Mouse (Mus musculus): ENCODE results near the gene P4hb. TPM values are rescaled to one million over a fixed set of nuclear protein-coding genes. Genes with fewer than 3 reads are reported as not detected.

P4hb gene
- total RNA-seq, 1 experiment, result 904 TPM

DNA sequence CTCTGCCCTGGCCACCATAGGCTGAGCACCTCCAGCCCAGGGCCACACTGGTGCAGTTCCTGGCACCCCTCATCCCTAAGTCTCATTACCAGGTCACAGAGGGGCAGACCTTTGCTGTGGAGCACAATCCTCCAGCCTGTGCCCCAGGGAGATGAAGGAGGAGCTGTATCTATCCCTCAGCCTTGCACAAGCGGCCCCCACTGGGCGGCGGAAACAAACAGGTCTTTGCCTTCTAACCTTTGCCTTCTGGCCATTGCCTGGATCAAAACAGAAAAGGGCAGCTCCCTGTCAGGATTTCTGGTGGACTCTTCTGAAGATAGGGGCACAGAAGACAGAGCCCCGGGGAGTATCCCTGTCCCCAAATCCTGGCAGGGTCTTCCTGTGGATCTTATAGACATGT lies 44.1 kb downstream of the P4hb start:
- in situ Hi-C loops (cut with MboI; ENCODE audit: low sequenced_read_pairs in 2 of 2, unreplicated experiment in 2 of 2), result no loop called here
- Histone ChIP-seq H3K9ac (ENCODE audit: insufficient read depth, low read depth, low read length, poor library complexity, severe bottlenecking) (no peak overlapping the region), H3K9me3 (ENCODE audit: control insufficient read depth, insufficient read depth, low read depth, low read length) (no peaks in the 10 kb centered on the region), H3K4me3 (ENCODE audit: insufficient read depth in 1 of 2, low read depth in 1 of 2, low read length in 2 of 2, poor library complexity in 1 of 2, severe bottlenecking in 1 of 2) (no peak overlapping the region), H3K27ac (ENCODE audit: insufficient read depth, low read depth, low read length, poor library complexity, severe bottlenecking) (no peak overlapping the region), H3K36me3 (ENCODE audit: control insufficient read depth, insufficient read depth, low read length, poor library complexity, severe bottlenecking) (no peaks in the 10 kb centered on the region), H3K4me1 (ENCODE audit: control insufficient read depth in 2 of 2, insufficient read depth in 2 of 2, low read length in 2 of 2, poor library complexity in 1 of 2) (peaks cover 0 to 2% of the 10 kb centered on the region in 2 experiments; a peak in 1 of 4 replicates)
- no peak for TF ChIP-seq ZC3H11A (IDR thresholded peaks at IDR 0.05; ENCODE audit: borderline replicate concordance, low read depth, low read length)
- TF ChIP-seq ZNF384 (IDR thresholded peaks at IDR 0.05; ENCODE audit: low read depth, low read length), result no peak
- no peak for TF ChIP-seq CHD2 (IDR thresholded peaks at IDR 0.05; ENCODE audit: low read depth, low read length)
- no peak for TF ChIP-seq MAFK (IDR thresholded peaks at IDR 0.05; ENCODE audit: insufficient read depth, low read depth, low read length)
- no peak for TF ChIP-seq HCFC1 (IDR thresholded peaks at IDR 0.05; ENCODE audit: borderline replicate concordance, insufficient read depth, low read length)
- DNase-seq (ENCODE audit: low read depth, low spot score), result no peak

DNA sequence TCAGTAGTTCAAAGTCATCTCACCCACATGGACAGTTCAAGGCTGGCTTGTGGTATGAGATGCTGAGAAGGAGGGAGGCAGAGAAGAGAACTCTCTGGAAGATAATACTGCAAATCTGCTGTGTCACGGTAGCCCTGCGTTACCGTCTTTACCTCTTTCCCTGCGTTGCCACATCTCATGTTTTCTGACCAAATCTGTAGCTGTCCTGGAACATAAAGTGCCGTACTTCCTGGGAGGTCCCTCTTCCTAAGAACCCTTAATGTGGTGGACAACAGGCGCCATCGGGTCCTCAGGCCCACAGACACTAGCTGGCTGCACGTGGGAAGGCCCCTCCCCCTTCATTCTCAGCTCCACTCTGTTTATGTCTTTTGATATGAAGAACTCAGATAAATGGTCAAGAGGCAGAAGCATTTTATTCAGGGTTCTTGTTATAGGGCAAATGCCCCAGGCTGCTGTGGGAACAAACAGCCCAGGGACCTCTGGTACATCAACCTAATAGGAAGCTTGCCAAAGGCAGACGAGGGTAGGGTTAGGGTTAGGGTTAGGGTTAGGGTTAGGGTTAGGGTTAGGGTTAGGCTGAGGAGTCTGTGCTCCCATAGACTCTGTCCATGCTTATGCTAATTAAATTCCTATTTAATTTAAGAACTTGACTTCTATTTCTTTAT lies 45.2 kb downstream of the P4hb start:
- in situ Hi-C loops (cut with MboI; ENCODE audit: low sequenced_read_pairs in 2 of 2, unreplicated experiment in 2 of 2), result no loop called here
- no peak for TF ChIP-seq HCFC1 (IDR thresholded peaks at IDR 0.05; ENCODE audit: borderline replicate concordance, insufficient read depth, low read length)
- TF ChIP-seq CHD2 (IDR thresholded peaks at IDR 0.05; ENCODE audit: low read depth, low read length), result no peak
- no peak for TF ChIP-seq MAFK (IDR thresholded peaks at IDR 0.05; ENCODE audit: insufficient read depth, low read depth, low read length)
- TF ChIP-seq ZNF384 (IDR thresholded peaks at IDR 0.05; ENCODE audit: low read depth, low read length), result no peak
- no peak for TF ChIP-seq ZC3H11A (IDR thresholded peaks at IDR 0.05; ENCODE audit: borderline replicate concordance, low read depth, low read length)
- no peak overlapping the region for H3K27ac ChIP-seq (ENCODE audit: insufficient read depth, low read depth, low read length, poor library complexity, severe bottlenecking)
- H3K4me1 ChIP-seq (ENCODE audit: control insufficient read depth in 2 of 2, insufficient read depth in 2 of 2, low read length in 2 of 2, poor library complexity in 1 of 2), result peaks cover 0 to 2% of the 10 kb centered on the region in 2 experiments; a peak in 1 of 4 replicates
- no peaks in the 10 kb centered on the region for H3K36me3 ChIP-seq (ENCODE audit: control insufficient read depth, insufficient read depth, low read length, poor library complexity, severe bottlenecking)
- no peak for DNase-seq (ENCODE audit: low read depth, low spot score)
- no peak overlapping the region for H3K4me3 ChIP-seq (ENCODE audit: insufficient read depth in 1 of 2, low read depth in 1 of 2, low read length in 2 of 2, poor library complexity in 1 of 2, severe bottlenecking in 1 of 2)
- no peak overlapping the region for H3K9ac ChIP-seq (ENCODE audit: insufficient read depth, low read depth, low read length, poor library complexity, severe bottlenecking)
- no peaks in the 10 kb centered on the region for H3K9me3 ChIP-seq (ENCODE audit: control insufficient read depth, insufficient read depth, low read depth, low read length)

DNA sequence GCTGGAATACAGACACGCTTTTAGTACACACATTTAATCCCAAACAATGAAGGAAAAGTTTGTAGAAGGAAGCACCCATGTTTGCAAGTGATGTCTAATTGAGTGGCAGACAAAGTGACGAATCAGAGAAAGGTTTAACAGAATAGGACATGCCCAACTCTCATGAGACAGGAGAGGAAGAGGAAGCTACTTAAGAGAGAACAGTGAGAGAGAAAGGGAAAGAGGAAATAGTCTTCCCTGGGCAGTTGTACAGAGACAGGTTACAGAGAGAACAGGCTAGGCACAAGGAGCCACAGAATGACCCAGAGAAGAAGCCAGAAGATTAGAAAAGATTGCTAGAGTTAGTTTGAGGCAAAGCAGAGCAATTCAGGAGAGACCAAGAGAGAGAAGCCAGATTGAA lies 47.1 kb downstream of the P4hb start:
- no peaks in the 10 kb centered on the region for H3K36me3 ChIP-seq (ENCODE audit: control insufficient read depth, insufficient read depth, low read length, poor library complexity, severe bottlenecking)
- no peak overlapping the region for H3K4me3 ChIP-seq (ENCODE audit: insufficient read depth in 1 of 2, low read depth in 1 of 2, low read length in 2 of 2, poor library complexity in 1 of 2, severe bottlenecking in 1 of 2)
- no peak overlapping the region for H3K27ac ChIP-seq (ENCODE audit: insufficient read depth, low read depth, low read length, poor library complexity, severe bottlenecking)
- no peak for TF ChIP-seq ZNF384 (IDR thresholded peaks at IDR 0.05; ENCODE audit: low read depth, low read length)
- no peak for TF ChIP-seq ZC3H11A (IDR thresholded peaks at IDR 0.05; ENCODE audit: borderline replicate concordance, low read depth, low read length)
- no peak for TF ChIP-seq CHD2 (IDR thresholded peaks at IDR 0.05; ENCODE audit: low read depth, low read length)
- no peak for TF ChIP-seq HCFC1 (IDR thresholded peaks at IDR 0.05; ENCODE audit: borderline replicate concordance, insufficient read depth, low read length)
- TF ChIP-seq MAFK (IDR thresholded peaks at IDR 0.05; ENCODE audit: insufficient read depth, low read depth, low read length), result no peak
- in situ Hi-C loops (cut with MboI; ENCODE audit: low sequenced_read_pairs in 2 of 2, unreplicated experiment in 2 of 2), result no loop called here
- no peaks in the 10 kb centered on the region for H3K9me3 ChIP-seq (ENCODE audit: control insufficient read depth, insufficient read depth, low read depth, low read length)
- H3K9ac ChIP-seq (ENCODE audit: insufficient read depth, low read depth, low read length, poor library complexity, severe bottlenecking), result no peak overlapping the region
- H3K4me1 ChIP-seq (ENCODE audit: control insufficient read depth in 2 of 2, insufficient read depth in 2 of 2, low read length in 2 of 2, poor library complexity in 1 of 2), result peaks cover 0 to under 1% of the 10 kb centered on the region in 2 experiments; a peak in 1 of 4 replicates
- no peak for DNase-seq (ENCODE audit: low read depth, low spot score)

DNA sequence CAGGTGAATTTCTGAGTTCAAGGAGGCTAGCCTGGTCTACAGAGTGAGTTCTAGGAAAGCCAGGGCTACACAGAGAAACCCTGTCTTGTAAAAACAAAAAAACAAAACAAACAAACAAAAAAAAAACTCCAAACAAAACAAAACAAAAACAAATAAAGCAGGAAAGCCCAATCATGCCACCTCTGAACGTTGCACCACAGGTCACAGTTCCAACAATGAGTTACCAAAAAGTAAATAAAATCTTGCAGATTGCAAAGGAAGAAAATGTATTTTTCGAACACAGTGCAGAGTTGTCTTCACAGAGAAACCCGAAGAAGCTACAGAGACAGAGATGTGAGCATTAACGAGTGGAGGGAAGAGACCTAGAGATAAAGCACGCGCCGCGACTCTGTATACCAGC lies 50.5 kb downstream of the P4hb start:
- Histone ChIP-seq H3K27ac (ENCODE audit: insufficient read depth, low read depth, low read length, poor library complexity, severe bottlenecking) (no peak overlapping the region), H3K4me3 (ENCODE audit: insufficient read depth in 1 of 2, low read depth in 1 of 2, low read length in 2 of 2, poor library complexity in 1 of 2, severe bottlenecking in 1 of 2) (no peak overlapping the region), H3K9me3 (ENCODE audit: control insufficient read depth, insufficient read depth, low read depth, low read length) (no peaks in the 10 kb centered on the region), H3K36me3 (ENCODE audit: control insufficient read depth, insufficient read depth, low read length, poor library complexity, severe bottlenecking) (no peaks in the 10 kb centered on the region), H3K4me1 (ENCODE audit: control insufficient read depth in 2 of 2, insufficient read depth in 2 of 2, low read length in 2 of 2, poor library complexity in 1 of 2) (no peaks in the 10 kb centered on the region), H3K9ac (ENCODE audit: insufficient read depth, low read depth, low read length, poor library complexity, severe bottlenecking) (no peak overlapping the region)
- DNase-seq (ENCODE audit: low read depth, low spot score), result no peak
- in situ Hi-C loops (cut with MboI; ENCODE audit: low sequenced_read_pairs in 2 of 2, unreplicated experiment in 2 of 2), result no loop called here
- TF ChIP-seq CHD2 (IDR thresholded peaks at IDR 0.05; ENCODE audit: low read depth, low read length), result no peak
- no peak for TF ChIP-seq ZNF384 (IDR thresholded peaks at IDR 0.05; ENCODE audit: low read depth, low read length)
- TF ChIP-seq MAFK (IDR thresholded peaks at IDR 0.05; ENCODE audit: insufficient read depth, low read depth, low read length), result no peak
- no peak for TF ChIP-seq HCFC1 (IDR thresholded peaks at IDR 0.05; ENCODE audit: borderline replicate concordance, insufficient read depth, low read length)
- no peak for TF ChIP-seq ZC3H11A (IDR thresholded peaks at IDR 0.05; ENCODE audit: borderline replicate concordance, low read depth, low read length)
